Mouse (Mus musculus): ENCODE data around the gene Prima1.

Prima1 gene

GRCm38 (mm10) chr12:103226121-103226520 lies 15.8 kb downstream of the Prima1 start:
- in situ Hi-C loops (cut with MboI, MseI) = no loop called here

- in situ Hi-C loops (cut with MboI, MseI) = no loop called here
Observed at GRCm38 (mm10) chr12:103223671-103224070, 18.3 kb downstream of the Prima1 start.

GRCm38 (mm10) chr12:103215877-103216610 lies 25.9 kb downstream of the Prima1 start:
- in situ Hi-C loops (cut with MboI, MseI) = no loop called here

- in situ Hi-C loops (cut with MboI, MseI) = no loop called here
Observed at GRCm38 (mm10) chr12:103214797-103215196, 27.2 kb downstream of the Prima1 start.

GRCm38 (mm10) chr12:103214270-103214669 lies 27.7 kb downstream of the Prima1 start:
- in situ Hi-C loops (cut with MboI, MseI) = no loop called here

- in situ Hi-C loops (cut with MboI, MseI) = no loop called here
Observed at GRCm38 (mm10) chr12:103213591-103213990, 28.4 kb downstream of the Prima1 start.

GRCm38 (mm10) chr12:103211078-103211477 lies 30.9 kb downstream of the Prima1 start:
- in situ Hi-C loops (cut with MboI, MseI) = no loop called here

GRCm38 (mm10) chr12:103209581-103209980 lies 32.4 kb downstream of the Prima1 start:
- in situ Hi-C loops (cut with MboI, MseI) = no loop called here

- in situ Hi-C loops (cut with MboI, MseI) = no loop called here
Observed at GRCm38 (mm10) chr12:103205561-103205960, 36.4 kb downstream of the Prima1 start.

- in situ Hi-C loops (cut with MboI, MseI) = no loop called here
Observed at GRCm38 (mm10) chr12:103202592-103203544, 39.1 kb downstream of the Prima1 start.

- in situ Hi-C loops (cut with MboI, MseI) = no loop called here
Observed at GRCm38 (mm10) chr12:103192996-103193395, 49.0 kb downstream of the Prima1 start.

- in situ Hi-C loops (cut with MboI, MseI) = no loop called here
Observed at GRCm38 (mm10) chr12:103189771-103190170, 52.2 kb downstream of the Prima1 start.

GRCm38 (mm10) chr12:103188223-103188622 lies 53.7 kb downstream of the Prima1 start:
- in situ Hi-C loops (cut with MboI, MseI) = no loop called here

GRCm38 (mm10) chr12:103187020-103187419 lies 54.9 kb downstream of the Prima1 start:
- in situ Hi-C loops (cut with MboI, MseI) = no loop called here

GRCm38 (mm10) chr12:103183057-103183456 lies 58.9 kb downstream of the Prima1 start:
- in situ Hi-C loops (cut with MboI, MseI) = no loop called here

GRCm38 (mm10) chr12:103168892-103169291 lies 73.1 kb downstream of the Prima1 start:
- in situ Hi-C loops (cut with MboI, MseI) = no loop called here

GRCm38 (mm10) chr12:103164101-103165030 lies 77.6 kb downstream of the Prima1 start:
- in situ Hi-C loops (cut with MboI, MseI) = no loop called here

- in situ Hi-C loops (cut with MboI, MseI) = no loop called here
Observed at GRCm38 (mm10) chr12:103163596-103163995, 78.4 kb downstream of the Prima1 start.

- in situ Hi-C loops (cut with MboI, MseI) = no loop called here
Observed at GRCm38 (mm10) chr12:103160721-103161120, 81.2 kb downstream of the Prima1 start.

- in situ Hi-C loops (cut with MboI, MseI) = no loop called here
Observed at GRCm38 (mm10) chr12:103159016-103159415, 82.9 kb downstream of the Prima1 start.

GRCm38 (mm10) chr12:103157129-103157910 lies 84.6 kb downstream of the Prima1 start:
- in situ Hi-C loops (cut with MboI, MseI) = no loop called here

All from T-helper 2 cell (primary cell).